Mouse (Mus musculus): ENCODE measurements at regions not wholly inside any gene's neighbourhood (a gene's known extent, or its start where the extent isn't known, plus 50 kb on each side); places are given as distances from the start of the nearest gene placed in this dataset.
A peak's percentile ranks its signal among the peaks of the same experiment; 100 is the strongest.
"Not testable (repeated sequence)": the region's sequence is repeated elsewhere in the genome, so short reads cannot be mapped to it uniquely, and the experiment has no call there.

DNA sequence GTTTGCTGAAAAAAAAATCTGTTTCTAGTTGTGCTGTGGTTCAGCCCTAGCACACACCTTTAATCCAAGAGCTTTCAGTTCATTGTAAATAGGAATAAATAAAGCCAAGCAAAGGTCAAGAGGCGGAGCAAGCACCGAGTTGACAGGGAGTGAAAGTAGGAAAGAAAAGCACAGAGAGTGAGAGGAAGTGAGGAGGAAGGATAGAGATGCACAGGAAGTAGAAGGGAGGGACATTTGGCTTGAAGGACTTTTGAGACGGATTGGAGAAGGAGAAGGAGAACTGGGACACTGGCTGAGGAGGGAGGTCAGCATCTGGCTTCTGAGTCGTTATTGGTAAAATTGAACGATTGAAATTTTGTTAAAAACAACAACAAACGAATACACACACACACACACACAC, 402.0 kb upstream of the Igfbp7 start:
- DNase-seq: no peak

DNA sequence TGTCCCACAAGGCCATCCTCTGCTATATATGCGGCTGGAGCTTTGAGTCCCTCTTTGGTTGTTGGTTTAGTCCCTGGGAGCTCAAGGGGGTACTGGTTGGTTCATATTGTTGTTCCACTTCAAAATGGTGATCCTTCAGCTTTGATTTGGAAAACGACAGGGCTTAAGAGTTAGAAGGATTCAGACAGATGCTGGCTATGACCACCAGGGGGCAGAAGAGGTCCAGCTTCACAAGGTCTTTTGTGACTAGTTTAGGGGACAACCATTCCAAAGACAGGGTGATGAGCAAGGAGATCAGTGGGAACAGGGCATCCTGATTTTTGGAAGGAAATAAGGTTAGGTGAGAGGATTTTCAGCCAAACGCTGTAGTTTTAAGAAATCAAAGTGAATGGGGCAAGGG, 399.9 kb upstream of the Igfbp7 start:
- DNase-seq: peak; percentile 89 to 93

DNA sequence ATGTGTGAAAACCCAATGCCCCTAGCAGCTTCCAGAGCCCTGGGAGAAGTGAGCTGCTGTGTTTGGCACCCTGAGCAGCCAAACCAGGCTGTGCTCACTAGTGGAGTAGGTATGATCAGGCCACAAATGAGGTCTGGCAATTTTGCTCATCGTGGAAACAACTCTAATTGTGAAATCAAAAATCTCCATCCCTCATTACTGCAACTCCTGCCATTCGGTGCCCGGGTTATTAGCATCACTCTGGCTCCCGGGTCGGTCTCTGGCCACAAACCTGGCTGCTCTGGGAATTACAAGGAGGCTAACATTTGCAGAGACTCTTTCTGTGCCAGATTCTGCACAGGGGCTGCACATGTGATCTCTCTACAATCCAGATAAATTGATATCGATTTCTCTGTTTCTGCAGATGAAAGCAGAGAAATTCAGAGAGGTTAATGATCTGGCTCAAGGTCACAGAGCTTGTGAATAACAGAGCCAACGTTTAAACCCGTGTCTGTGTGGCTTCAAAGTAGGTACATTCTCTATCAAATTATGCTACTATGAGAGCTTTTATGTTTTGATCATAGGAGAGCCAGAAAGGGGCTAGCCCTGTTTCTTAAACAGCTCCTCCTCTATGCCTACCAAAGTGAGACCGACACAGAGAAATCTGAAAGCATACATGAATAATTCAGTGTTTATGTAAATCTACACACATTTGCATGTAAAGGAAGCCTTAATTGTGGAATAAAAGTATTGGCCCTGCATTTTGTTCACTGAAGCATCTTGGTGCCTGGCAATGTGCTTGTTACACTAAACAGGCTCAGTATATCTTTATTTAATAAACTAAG, 398.7 kb upstream of the Igfbp7 start:
- DNase-seq: peak; percentile 39 to 50

DNA sequence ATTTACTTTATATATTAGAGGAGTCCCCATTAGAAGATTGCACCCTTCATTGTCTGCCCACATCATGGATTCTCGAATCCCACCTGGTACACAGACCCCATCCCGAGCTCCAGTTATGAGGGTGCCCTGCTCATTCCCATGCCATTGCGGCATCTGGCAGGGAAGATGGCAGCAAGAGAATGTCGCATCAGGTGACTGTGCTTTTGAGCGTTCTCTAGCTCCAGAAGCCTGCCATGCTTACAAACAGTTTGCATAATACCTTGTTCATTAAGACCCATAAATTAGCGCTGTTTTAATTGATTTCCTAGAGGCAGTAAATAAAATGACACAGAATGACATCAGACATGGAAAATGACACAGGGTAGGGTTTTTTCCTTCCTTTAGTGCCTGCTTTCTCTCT, 398.0 kb upstream of the Igfbp7 start:
- DNase-seq: no peak

DNA sequence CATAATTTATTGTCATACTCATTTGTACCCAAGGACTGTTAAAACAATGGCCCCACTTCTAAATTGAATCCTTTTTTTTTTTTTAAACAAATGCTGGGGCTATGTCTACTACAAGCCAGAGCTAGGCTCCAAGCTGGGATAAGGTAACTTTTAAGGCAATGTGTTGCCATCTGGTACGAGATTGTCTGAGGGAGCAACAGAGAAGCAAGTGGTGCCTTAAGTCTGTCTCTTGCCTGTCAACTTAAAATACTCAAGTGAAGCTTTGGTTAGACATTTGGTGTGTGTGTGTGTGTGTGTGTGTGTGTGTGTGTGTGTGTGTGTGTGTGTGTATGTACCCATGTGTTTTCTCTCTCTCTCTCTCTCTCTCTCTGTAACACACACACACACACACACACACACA, 397.5 kb upstream of the Igfbp7 start:
- no peak for DNase-seq

DNA sequence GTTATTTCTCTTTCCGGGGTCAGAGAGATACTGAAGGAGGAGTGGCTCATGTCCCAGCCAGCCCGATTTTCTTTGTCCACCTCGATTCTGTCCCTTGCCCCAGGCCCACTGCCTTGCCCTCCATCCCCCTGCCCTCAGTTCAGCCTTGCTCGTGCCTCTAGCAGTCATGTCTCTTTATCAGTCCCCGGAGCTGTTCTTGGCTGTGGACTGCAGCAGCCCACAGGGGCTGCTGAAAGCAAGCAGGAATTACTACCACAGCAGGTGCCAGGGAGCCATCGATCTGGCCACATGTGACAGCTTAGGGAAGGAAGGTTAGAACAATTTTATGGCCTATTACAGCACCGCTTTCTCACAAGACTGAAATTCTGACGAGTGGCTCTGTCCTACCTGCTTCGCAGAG, 396.3 kb upstream of the Igfbp7 start:
- DNase-seq: peak in 1 of 2 experiments; percentile 25

DNA sequence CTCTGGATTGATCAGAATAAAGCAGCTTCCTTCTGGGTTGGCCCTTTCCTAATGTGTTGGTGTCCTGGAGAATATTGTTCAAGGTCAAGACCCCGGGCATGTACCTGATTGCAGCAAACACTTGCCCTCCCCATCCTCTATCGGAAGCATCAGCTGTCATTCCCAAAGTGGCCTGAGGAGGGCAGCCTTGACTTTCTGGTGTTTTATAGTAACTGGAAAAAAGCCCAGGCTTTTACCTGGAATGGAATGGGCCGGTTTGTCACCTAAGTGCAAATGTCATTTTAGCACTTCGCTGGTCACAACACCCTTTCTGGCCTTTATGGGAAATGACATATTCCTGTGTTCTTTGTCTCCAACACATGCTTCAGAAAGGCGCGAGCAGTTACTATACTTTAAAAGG, 395.7 kb upstream of the Igfbp7 start:
- peak; percentile 86 to 93 for DNase-seq

DNA sequence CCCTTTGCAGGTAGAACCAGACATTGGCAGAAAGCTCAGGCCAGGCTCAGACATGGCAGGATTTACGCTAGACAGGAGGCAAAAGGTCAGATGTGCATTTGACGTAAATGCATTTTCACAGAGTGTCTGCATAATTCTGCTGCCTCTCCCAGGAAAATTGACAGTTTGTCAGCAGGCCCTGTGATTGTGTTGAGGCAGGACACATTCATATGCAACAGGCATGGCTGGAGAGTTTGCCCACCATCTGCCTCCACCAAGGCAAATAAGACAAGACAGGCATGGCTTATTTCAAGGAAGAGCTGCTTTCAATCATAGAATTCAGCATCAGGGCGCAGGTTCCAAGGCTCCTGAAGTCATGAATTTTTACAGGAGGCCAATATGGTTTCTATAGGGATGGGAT, 389.1 kb upstream of the Igfbp7 start:
- DNase-seq: no peak

DNA sequence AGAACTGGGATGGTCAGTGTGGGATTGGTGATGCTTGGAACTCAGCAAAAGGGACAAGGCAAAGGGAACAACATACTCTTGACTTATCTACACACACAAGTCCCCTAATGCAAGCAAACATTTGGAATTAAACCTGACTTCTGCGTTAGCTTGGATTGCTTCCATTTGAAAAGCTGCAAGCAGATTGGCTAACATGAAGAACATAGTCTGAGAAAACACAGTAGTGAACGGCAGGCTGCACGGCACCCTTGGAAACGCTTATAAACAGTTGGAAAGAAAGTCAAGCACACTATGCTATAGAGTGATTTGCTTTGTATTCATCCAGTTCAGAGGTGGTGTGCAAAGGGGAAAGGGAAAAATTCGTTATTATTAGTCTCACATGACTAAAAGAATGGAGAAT, 387.9 kb upstream of the Igfbp7 start:
- no peak for DNase-seq

DNA sequence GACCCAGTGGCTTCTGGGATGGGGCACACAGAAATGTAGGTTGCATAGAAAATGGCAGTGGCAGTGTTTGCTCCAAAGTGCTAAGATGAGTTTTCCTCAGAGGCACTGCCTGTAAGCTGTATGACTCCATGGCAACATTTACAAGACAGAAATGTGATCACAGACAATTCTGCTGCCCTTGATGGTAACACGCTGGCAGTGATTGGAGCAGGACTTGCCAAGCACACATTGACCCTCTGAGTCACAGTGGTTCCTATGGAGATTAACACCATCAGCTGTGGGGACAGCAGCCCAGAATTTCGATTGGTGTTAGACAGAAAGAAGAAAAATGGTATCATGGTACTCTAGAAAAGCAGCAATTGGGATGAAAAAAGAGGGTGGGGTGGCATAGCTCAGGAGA, 376.1 kb upstream of the Igfbp7 start:
- DNase-seq: no peak

DNA sequence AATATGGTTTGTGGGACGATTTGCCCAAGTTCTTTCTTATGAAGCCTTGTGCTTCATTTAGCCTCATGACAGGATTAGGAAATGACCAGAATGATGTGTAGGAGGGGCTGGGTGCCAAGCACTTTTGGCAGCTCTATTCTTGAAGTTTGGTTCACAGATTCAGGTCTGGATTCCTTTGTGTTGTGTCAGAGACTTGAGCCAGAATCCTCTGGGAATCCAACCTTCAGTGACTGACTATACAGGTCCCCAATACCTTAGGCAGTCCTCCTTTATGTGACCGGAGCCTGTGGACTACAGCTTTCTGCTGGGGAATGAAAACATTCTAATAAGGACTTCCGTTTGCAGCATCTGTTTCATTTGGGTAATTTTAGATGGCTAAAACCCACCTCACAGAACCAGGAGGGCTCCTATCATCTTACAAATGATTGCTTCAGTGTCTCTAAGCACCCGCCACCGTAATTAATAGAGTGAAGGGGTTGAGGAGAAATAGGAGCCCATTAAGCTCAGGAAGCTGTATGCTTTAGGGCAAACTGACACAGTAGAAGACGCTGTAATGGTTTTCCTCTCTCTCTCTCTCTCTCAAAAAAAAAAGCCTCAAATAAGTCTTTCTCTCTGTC, 354.7 kb upstream of the Igfbp7 start:
- DNase-seq: peak; percentile 16 to 25

DNA sequence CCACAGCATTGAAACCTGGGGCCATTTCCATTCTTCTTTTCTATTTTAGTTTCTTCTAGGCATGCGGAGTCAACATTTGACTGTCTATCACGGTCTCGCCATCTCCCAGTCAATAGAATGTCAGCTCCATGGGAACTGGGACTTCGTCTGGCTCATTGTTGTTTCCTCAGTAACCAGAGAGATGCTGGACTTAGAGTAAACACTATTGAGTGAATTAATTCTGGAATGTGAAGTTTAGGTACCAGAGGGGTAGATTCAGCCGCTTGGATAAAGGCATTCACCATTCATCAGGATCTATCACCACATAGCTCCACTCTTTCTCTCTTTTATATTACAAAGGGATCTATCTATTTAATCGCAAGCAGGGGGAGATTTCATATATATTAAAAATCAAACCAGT, 354.2 kb upstream of the Igfbp7 start:
- no peak for DNase-seq

DNA sequence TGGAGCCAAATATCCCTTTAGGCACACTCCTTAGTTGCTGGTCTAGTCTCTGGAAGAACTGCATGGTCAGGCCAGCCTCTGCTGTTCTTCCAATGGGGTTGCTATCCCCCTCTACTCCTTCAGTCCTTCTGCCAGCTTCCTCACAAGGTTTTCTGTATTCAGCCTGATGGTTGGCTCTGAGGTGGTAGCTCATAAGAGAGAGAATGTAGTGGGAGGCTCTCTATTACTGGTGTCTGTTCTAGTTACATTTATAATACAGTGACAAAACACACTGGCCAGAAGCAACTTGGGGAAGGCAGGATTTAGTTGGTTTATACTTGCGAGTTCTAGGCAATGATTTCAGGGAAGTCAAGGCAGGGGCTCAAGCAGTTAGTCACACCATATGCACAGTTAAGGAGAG, 341.1 kb upstream of the Igfbp7 start:
- DNase-seq: no peak

DNA sequence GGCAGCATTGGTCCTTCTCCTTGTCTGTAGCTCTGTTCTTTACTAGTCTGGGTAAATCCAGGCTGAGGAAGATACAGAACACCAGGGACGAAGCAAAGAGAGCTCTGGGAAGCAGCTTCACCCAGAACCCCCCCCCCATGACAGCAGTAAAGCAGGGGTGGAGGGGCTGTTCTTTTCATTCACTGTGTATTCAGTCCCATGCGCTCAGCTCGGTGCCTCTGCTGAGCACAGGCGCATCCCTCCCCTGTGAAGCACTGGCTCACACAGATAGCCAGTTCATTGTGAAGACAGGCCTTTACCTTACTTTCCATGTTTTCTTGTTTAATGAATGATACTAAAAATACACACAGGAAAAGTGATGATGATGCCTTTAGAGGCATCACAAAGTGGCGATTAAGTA, 338.8 kb upstream of the Igfbp7 start:
- no peak for DNase-seq

DNA sequence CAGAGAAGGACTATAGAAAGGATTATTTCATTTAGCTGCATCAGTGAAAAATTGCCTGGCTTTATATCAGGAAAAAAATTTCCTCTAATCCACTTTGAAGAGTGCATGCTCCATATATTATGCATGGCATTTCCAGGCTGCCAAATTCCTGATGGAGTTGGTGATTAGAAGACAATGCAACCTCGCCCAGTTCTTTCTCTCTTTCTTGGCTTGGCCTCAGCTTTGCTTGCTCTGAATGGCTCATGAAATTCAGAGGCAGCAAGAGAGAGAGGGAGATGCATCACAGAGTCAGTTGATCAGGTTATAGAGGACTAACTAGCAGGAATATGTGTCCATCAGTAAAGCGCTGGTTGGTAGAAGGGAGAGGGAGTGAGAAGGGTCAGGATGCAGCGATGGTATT, 335.6 kb upstream of the Igfbp7 start:
- no peak for DNase-seq

DNA sequence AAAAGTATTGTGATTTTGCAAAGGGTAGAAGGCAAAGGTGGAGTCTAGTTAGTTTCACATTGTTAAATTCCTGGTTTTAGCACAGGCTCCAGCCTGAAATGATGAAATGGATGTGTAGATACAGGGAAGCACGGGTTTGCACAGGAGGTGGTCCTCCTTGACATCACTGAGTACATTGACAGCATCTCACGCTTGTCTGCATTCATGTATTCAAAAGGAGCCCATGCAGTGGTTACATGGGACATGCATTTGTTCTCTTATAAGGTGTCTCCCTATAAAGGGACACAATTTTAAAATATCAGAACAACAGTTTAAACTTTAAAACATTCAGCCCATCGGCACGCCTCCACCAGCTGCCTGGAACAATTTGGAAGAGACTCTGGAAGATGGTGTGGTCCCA, 322.4 kb upstream of the Igfbp7 start:
- not testable (repeated sequence) for DNase-seq

DNA sequence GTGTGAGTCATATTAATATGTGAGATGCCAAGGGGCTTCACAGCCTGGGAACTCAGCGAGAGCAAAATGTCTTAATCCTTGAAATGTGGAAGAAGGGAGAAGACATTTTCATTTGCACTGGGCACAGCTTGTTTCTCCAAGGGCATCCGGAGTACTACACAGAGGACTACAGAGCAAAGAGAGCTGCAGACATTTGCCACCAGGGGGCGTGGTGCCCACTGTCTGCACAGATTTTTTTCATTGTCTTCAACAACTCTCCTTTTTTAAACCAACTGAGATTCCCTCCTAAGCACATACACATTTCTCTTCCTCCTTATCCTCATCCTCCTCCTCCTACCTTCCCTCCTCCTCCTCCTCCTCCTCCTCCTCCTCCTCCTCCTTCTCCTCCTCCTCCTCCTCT, 273.8 kb upstream of the Igfbp7 start:
- DNase-seq: peak; percentile 37 to 39

DNA sequence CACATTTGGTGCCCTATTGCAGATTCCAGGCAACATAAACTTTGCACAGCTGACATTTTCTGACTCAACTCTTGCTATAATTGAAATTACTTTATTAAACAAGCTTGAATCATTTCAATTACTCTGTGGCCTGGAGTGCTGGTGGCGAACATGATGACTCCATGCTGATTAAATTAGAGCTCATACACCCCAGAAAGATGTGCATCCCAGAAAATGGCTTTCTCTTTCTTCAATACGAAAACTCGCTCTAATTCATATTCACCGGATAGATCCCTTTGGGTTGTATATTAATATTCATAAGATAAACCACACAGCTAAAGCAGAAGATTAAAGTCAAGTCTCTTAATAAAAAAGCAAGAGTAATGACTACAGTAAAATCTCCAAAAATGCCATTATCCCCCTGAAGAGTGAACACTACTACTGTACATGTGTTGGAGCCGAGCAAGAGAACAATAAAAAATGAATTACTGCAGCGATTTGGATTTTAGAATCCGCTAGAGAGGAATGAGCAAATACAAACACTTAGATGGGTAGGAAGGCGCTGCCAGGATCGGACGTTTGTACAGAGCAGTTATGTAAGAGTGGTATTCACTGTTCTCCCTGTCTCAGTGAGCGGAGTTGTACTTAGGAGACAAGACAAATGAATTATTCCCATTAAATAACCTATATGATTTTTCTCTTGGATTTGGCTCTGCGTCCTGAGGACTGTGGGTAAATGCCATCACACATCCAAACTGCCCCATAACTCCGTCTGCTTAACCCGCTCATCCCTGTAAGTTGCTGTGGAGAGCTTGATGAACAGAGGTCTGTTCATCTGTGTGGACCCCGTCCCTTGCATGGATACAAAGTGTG, 264.5 kb upstream of the Igfbp7 start:
- DNase-seq: no peak

DNA sequence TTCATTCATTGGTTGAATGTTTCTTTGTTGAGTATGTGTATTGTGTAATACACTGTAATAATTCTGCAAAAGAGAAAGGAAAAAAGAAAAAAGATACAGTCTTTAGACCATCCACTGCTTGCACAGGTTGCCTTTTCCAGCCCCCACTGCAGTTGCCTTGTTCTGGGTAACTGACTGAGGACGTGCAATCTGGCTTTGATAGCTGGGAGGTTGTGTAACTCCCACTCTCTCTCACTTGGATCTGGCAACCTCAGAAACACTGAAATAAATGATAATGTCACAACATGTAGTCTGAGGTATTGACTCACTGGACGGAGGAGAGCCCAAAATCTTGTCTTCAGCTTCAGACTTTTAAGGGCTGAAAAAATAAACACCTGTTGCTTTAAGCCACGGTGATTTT, 255.3 kb upstream of the Igfbp7 start:
- DNase-seq: no peak

DNA sequence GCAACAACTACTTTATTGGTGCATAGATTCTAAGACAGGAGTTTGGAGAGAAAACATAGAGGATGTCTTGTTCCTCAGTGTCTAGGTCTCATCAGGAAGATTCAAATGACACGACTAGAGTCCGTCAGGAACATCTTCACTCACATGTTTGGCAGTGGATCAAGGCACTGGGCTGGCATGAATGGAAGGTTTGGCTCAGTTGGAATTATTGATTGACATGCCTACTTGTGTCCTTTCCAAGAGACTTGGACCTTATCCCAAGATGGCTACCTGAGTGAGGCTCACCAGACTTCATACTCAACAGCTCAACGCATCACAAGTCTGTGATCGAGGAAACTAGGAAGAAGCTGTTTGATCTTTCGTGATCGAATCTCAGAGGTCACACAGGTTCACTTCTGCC, 251.2 kb upstream of the Igfbp7 start:
- DNase-seq: peak; percentile 80 to 82

DNA sequence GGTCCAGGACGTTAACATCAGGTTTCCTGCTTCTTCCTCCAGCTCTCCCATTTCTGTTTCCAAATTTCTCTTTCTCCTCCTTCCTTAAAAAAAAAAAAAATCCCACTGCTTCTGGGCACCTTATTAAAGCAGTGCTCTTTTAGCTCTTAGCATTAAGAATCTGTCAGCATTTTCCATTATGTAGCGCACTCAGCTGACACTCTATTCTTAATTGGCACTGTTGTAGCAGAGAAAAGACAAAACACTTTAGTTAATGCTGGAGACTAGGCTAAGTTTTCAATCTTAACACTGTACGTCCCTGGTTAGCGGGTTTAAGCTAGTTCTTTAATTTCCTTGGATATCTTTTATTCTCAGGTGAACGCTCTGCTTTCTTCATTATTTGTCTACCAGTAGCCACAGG, 236.8 kb upstream of the Igfbp7 start:
- no peak for DNase-seq

DNA sequence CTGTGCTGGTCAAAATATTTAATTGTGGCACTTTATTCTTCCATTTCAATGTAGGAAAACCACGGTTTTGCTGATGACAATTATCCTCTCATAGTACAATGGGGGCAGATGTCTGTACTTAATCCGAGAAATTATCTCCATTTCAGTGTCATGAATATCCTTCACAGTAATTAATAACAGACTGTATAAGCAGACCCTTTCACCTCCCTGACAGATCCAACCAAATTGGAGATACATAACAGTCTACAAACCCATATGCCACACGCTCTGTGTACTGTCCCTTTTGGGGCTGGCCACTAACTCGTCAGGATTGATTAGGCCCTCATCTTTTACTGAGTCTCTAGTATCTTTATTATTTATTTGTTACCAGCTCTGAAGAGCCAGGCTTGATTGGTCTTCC, 212.6 kb upstream of the Igfbp7 start:
- no peak for DNase-seq

DNA sequence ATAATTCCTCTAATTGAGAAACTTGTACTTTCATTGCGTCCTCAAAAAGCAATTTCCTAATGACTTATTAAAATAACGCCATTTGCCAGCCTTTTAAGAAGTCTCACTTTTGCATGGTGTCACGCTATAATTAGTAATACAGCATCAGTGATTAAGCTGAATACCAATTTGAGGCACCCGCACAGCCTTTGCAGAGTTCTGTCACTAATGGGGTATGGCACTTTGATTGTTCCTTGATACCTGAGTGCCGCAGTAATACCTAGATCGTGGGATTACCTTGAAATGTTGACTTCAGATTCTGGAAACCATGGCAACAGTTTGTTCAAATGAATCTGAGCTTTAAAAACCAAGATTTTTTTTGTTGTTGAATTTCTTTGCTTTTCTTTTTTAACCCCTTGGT, 202.7 kb upstream of the Igfbp7 start:
- DNase-seq: no peak

DNA sequence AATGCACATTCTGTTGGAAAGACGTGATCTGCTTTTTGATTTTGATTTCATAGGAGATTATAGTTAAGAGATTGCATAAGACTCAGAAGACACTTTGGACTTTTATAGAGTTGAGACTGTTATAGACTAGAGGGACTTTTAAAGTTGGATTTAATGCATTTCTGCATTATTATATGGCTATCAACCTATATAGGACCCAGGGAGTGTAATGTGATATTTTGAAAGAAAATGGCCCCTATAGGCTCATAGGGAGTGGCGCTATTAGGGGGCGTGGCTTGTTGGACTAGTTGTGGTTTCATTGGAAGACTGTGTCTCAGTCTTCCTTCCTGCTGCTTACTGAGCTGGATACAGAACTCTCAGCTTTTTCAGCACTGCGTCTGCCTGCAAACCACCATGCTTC, 186.9 kb upstream of the Igfbp7 start:
- no peak for DNase-seq

Measured in cerebellum, postnatal 10 days (tissue).